Mouse (Mus musculus) erythroblast, embryonic 14.5 days (primary cell): ENCODE data around the gene Cenpa.

Experiments
- GATA1 ChIP-seq: IDR thresholded peaks from 2 replicates; pipeline ENCODE4 v1.6.1; 2012; ENCODE audit warnings: low read length, inconsistent platforms, mixed read lengths
- TAL1 ChIP-seq: IDR thresholded peaks from 3 replicates; pipeline ENCODE4 v1.6.1; 2012; ENCODE audit warnings: low read length, inconsistent platforms, mixed read lengths

DNA sequence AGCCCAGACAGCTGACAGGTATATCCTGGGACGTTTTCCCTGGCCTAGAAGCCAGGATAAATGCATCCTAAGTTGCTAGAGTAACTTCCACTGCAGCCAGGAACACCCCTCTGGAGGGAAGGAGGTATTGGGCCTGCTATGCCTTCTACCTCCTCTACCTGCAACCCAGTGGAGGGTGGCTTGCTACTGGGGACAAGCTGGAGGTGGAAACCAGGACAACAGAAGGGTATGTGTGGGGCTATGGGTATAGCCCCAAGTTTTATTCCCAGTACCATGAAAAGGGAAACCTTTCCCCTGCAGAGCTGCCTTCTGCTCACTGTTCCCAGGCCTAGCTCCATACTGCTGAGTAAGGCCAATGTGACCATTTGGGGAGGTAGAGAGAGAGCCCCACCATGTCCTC lies 42.3 kb upstream of the Cenpa start:
- no peak for TF ChIP-seq TAL1
- TF ChIP-seq GATA1: no peak
